Mouse (Mus musculus) forebrain, embryonic 10.5 days (tissue): ENCODE results near the gene Gabbr2. TPM values are rescaled to one million over a fixed set of nuclear protein-coding genes. Genes with fewer than 3 reads are reported as not detected.

Experiments
- DNase-seq: peaks from one replicate; pipeline ENCODE4 v3.0.0-alpha.2; 2017; ENCODE audit warnings: low spot score; ENCODE audit errors: extremely low spot score
- H3K27ac ChIP-seq: fragments of 300-500 bp; sonication (generic); 2 replicates; pipeline ENCODE4 v1.5.1; 2016; ENCODE audit warnings: mild to moderate bottlenecking
- H3K27me3 ChIP-seq: fragments of 300-500 bp; sonication (generic); 2 replicates; pipeline ENCODE4 v1.6.1; 2016; ENCODE audit warnings: mild to moderate bottlenecking; ENCODE audit not compliant: poor library complexity, severe bottlenecking
- H3K36me3 ChIP-seq: fragments of 300-500 bp; sonication (generic); replicated peaks from 2 replicates; pipeline ENCODE4 v1.6.1; 2016; ENCODE audit warnings: mild to moderate bottlenecking, moderate library complexity
- H3K4me1 ChIP-seq: fragments of 300-500 bp; sonication (generic); 2 replicates; pipeline ENCODE4 v1.6.1; 2016
- H3K4me3 ChIP-seq: fragments of 300-500 bp; sonication (generic); 2 replicates; pipeline ENCODE4 v1.5.1; 2016; ENCODE audit warnings: mild to moderate bottlenecking, moderate library complexity
- H3K9me3 ChIP-seq: fragments of 300-500 bp; sonication (generic); 2 replicates; pipeline ENCODE4 v1.6.1; 2016; ENCODE audit warnings: mild to moderate bottlenecking, moderate library complexity
- WGBS: fragments of 180-500 bp; shearing (Covaris S2); methylation state at CpG from one replicate; pipeline ENCODE4 v1.1.7; 2016; 5-methylcytosine and 5-hydroxymethylcytosine counted together
- polyA plus RNA-seq: library from polyadenylated mRNA; unstranded; fragments of >200 nt; fragmentation: Nextera tagmentation; extraction: Ambion mirVana; gene quantifications from 2 replicates; pipeline ENCODE4 v1.2.1, GENCODE M21; 2016

Gene Gabbr2
- polyA plus RNA-seq, 1 experiment from 2014 or later, result 0.06 TPM

DNA sequence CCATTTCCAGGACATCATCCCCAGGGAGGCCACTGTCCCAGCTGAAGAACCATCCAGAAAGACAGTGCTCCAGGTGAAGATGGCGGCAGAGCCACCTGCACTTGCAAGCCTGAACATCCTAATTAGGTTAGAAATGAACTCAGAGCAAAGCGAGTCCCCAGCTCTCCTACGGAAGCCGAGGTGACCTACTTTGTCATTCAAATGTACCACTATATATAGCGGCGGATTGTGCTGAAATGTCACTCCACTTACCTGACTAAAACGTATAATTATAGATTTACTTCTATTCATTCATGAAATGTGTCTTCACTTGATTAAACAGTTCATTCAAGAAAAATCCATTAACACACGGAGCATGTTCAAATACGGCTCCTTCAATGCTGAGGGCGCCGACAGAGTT lies 170.0 kb downstream of the Gabbr2 start:
- DNase-seq, result no peak
- H3K4me1 ChIP-seq, result peaks cover 19% of the 10 kb centered on the region
- WGBS, result 84% methylated on average over 11 of the region's 11 CpGs
- H3K36me3 ChIP-seq, result no peaks in the 10 kb centered on the region
- no peaks in the 10 kb centered on the region for H3K9me3 ChIP-seq
- H3K4me3 ChIP-seq, result no peak overlapping the region
- no peaks in the 10 kb centered on the region for H3K27me3 ChIP-seq
- H3K27ac ChIP-seq, result peak overlapping the region; percentile 8; the same call in 1 of the 2 replicates

DNA sequence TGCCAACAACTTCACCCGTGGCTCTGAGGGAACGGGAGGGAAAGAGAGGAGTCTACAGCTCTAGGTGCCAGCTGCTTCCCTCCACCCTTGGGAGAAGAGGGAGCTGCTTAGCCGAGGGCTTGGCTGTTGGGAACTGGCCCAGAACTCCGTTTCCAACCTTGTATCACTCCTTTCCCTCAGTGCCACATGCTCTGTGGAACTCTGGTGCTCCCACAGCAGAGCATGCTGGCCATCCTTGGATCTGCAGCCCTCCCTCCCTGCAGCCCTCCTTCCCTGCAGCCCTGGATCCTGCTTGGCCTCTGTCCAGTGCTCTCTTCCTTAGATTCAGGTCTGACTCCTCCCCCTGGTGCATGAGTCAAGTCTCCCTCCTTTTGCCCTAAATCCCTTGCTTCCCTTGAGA lies 176.7 kb downstream of the Gabbr2 start:
- Histone ChIP-seq H3K36me3 (no peaks in the 10 kb centered on the region), H3K4me1 (peaks cover 16% of the 10 kb centered on the region), H3K27me3 (no peaks in the 10 kb centered on the region), H3K27ac (no peak overlapping the region), H3K9me3 (no peaks in the 10 kb centered on the region), H3K4me3 (no peak overlapping the region)
- WGBS, result 88% methylated on average over 4 of the region's 4 CpGs
- DNase-seq, result no peak

DNA sequence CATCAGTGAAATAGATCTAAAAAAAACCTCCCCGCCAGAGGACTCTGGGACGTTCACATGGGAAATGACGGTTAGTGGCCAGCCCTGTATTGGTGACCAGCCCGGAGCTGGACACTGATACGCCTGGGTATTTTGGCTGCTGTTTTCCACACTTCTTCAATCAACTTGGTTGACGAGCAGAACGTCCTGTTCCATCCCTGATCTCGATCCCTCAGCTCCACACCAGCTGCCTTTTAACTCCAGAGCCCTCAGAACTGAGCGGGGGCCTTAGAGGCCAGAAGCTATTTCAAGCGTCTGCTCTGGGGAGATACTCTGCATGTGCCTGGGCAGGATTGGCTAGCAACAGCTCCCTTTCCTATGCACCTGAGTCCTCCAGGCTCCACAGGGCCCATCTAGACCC lies 177.4 kb downstream of the Gabbr2 start:
- no peaks in the 10 kb centered on the region for H3K27me3 ChIP-seq
- no peak for DNase-seq
- 83% methylated on average over 10 of the region's 10 CpGs for WGBS
- H3K36me3 ChIP-seq, result no peaks in the 10 kb centered on the region
- no peaks in the 10 kb centered on the region for H3K9me3 ChIP-seq
- peaks cover 16% of the 10 kb centered on the region for H3K4me1 ChIP-seq
- no peak overlapping the region for H3K27ac ChIP-seq
- H3K4me3 ChIP-seq, result no peak overlapping the region

DNA sequence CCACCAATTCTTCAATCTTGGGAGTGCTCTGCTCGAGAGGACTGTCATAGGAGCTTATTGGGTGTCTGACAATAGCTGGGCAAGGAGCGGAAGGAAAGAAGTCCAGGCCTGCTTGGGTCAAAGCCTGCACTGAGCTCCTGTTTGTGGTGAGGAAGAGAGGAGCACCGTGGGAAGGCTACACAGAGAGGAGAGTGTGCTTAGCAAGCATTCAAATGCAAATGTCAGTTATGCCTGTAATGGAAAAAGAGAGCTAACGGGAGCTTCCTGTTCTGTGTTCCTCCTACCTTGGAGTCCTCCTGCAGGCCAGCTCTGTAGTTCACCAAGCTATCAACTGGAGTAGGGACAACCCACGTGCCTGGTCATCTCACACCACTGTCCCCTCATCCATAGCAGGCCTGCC lies 180.5 kb downstream of the Gabbr2 start:
- 58% methylated on average over 5 of the region's 5 CpGs for WGBS
- H3K27me3 ChIP-seq, result no peaks in the 10 kb centered on the region
- no peak for DNase-seq
- H3K9me3 ChIP-seq, result no peaks in the 10 kb centered on the region
- H3K27ac ChIP-seq, result no peak overlapping the region
- no peaks in the 10 kb centered on the region for H3K36me3 ChIP-seq
- H3K4me1 ChIP-seq, result peaks cover 7% of the 10 kb centered on the region; the same call in 1 of the 2 replicates
- no peak overlapping the region for H3K4me3 ChIP-seq

DNA sequence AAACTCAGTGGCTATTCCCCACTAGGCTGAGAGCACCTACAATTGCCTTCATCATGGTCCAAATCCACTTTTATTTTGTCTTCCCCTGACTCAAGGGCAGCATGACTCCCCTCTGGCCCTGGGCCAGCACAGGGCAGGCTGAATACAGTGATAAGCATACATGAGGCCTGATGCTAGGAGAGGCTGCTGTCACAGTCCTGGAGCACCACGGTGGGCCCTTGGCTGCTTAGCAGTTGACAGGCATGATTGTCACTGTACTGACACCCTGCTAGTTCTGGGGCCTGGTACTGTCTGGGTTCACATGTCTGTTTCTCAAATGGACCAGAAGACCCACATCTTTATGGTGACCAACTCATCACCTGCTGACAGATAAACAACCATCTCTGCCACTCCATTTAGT lies 184.8 kb downstream of the Gabbr2 start:
- DNase-seq, result no peak
- Histone ChIP-seq H3K27me3 (no peaks in the 10 kb centered on the region), H3K4me1 (peaks cover 17% of the 10 kb centered on the region), H3K27ac (no peak overlapping the region), H3K4me3 (no peak overlapping the region), H3K36me3 (no peaks in the 10 kb centered on the region), H3K9me3 (no peaks in the 10 kb centered on the region)
- WGBS, result 90% methylated on average over 1 of the region's 1 CpGs

DNA sequence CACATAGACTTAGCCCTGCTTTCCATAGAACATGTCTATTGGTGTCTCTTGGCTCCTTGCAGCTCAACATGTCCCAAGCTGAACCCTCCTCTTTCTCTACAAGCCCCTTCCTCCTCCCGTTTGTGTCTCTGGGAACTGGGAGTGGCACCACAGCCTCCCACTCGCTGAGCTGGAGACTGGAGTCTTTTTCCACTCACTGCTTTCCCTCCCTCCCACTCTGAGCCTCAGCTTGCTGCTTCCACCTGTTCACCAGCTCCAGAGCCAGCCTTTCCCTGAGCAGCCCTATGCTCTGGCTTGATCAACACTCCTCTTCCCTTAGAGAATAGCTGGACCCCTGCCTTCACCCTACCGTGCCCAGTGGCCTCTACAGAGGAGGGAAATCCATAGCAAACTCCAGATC lies 185.8 kb downstream of the Gabbr2 start:
- Histone ChIP-seq H3K36me3 (no peaks in the 10 kb centered on the region), H3K4me1 (peaks cover 12% of the 10 kb centered on the region)
- 76% methylated on average over 3 of the region's 3 CpGs for WGBS

DNA sequence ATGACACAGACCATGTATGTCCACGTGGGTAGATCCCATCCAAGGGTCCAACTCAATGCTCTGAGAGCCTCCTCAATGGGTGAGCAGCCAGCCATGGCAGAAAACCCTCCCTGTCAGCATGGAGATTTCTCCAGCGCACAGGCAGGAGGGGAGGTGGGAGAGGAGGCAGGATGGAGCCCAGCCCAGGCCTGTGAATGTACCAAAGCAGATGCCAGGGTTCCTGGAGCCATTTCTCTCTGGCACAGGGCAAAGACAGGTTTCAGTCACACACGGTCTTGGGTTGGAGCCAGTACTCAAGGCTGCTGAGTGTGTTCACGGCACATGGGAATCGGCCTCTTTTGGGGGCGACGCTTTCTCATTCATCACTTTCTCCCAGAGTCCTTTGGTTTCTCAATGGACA lies 189.3 kb downstream of the Gabbr2 start:
- H3K4me1 ChIP-seq, result peaks cover 19% of the 10 kb centered on the region
- no peaks in the 10 kb centered on the region for H3K36me3 ChIP-seq
- no peaks in the 10 kb centered on the region for H3K27me3 ChIP-seq
- H3K4me3 ChIP-seq, result no peak overlapping the region
- no peak overlapping the region for H3K27ac ChIP-seq
- no peak for DNase-seq
- WGBS, result 90% methylated on average over 7 of the region's 7 CpGs
- no peaks in the 10 kb centered on the region for H3K9me3 ChIP-seq

More for the DNA sequence above, 185.8 kb downstream of the Gabbr2 start:
- H3K4me3 ChIP-seq, result no peak overlapping the region
- H3K27ac ChIP-seq, result no peak overlapping the region
- no peaks in the 10 kb centered on the region for H3K27me3 ChIP-seq
- no peak for DNase-seq
- H3K9me3 ChIP-seq, result no peaks in the 10 kb centered on the region

DNA sequence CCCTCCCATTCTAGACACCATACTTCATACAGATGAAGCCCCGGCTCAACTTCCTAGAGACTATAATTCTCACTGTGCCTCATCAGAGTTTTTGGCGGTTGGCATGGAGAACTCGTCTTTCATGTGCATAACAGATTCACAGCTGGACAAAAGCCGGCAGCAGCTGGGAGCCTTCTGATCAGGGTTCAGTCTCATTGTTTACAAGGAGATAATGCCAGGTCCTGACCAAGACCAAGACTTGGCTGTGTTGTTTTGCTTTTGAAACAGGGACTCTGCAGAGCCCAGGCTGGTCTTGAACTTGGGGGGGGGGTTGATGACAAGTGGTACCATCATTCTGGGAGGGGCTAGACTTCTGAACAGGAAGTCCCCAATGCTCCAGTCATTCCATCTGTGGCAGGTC lies 191.8 kb downstream of the Gabbr2 start:
- no peak for DNase-seq
- H3K4me3 ChIP-seq, result no peak overlapping the region
- H3K4me1 ChIP-seq, result peaks cover 12% of the 10 kb centered on the region
- no peaks in the 10 kb centered on the region for H3K9me3 ChIP-seq
- H3K27ac ChIP-seq, result 0 out of 2 replicates have a peak overlapping the region, but pooled peaks have one; percentile 20
- no peaks in the 10 kb centered on the region for H3K27me3 ChIP-seq
- no peaks in the 10 kb centered on the region for H3K36me3 ChIP-seq
- 52% methylated on average over 4 of the region's 4 CpGs for WGBS

DNA sequence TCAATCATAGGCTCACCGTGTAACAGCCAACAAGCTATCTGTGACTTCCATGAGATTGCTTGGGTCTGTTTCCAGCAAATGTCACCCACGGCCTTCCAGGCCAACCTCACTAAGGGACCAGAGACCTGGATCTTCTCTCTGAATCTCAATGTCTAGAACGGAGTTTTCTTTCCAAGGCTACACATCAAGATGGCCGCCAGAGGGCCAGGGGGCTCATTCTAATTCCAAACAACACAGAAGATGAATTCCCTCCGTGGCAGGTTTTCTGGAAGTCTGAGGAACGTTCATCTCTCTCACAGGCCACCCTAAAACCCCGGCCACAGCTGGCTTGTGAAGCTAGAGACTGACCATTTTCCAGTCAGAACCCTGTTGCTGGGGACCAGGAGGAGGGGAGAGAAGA lies 196.0 kb downstream of the Gabbr2 start:
- 73% methylated on average over 7 of the region's 7 CpGs for WGBS
- DNase-seq, result no peak
- H3K4me1 ChIP-seq, result peaks cover 19% of the 10 kb centered on the region
- H3K9me3 ChIP-seq, result no peaks in the 10 kb centered on the region
- no peak overlapping the region for H3K27ac ChIP-seq
- H3K27me3 ChIP-seq, result no peaks in the 10 kb centered on the region
- no peak overlapping the region for H3K4me3 ChIP-seq
- no peaks in the 10 kb centered on the region for H3K36me3 ChIP-seq

DNA sequence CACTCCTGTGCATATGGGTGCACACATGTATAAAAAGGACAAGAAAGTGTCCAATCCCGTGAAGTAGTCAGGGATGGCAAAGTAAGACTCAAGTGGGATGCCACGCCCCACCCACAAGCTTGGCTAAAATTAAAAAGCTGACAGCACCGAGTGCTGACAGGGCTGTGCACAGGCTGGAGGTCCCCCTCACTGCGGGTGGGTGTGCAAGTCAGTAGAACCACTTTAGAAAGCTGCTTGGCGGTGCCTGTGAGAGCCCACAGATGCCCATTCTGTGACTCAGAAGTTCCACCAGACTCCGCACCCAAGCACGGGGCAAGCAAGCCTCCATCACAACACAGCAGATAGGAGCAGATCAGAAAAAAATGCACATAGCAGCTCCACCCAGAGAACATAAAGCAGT lies 197.1 kb downstream of the Gabbr2 start:
- Histone ChIP-seq H3K36me3 (no peaks in the 10 kb centered on the region), H3K4me1 (peaks cover 15% of the 10 kb centered on the region), H3K9me3 (no peaks in the 10 kb centered on the region), H3K27me3 (no peaks in the 10 kb centered on the region), H3K27ac (no peak overlapping the region), H3K4me3 (no peak overlapping the region)
- no peak for DNase-seq
- 93% methylated on average over 7 of the region's 7 CpGs for WGBS

DNA sequence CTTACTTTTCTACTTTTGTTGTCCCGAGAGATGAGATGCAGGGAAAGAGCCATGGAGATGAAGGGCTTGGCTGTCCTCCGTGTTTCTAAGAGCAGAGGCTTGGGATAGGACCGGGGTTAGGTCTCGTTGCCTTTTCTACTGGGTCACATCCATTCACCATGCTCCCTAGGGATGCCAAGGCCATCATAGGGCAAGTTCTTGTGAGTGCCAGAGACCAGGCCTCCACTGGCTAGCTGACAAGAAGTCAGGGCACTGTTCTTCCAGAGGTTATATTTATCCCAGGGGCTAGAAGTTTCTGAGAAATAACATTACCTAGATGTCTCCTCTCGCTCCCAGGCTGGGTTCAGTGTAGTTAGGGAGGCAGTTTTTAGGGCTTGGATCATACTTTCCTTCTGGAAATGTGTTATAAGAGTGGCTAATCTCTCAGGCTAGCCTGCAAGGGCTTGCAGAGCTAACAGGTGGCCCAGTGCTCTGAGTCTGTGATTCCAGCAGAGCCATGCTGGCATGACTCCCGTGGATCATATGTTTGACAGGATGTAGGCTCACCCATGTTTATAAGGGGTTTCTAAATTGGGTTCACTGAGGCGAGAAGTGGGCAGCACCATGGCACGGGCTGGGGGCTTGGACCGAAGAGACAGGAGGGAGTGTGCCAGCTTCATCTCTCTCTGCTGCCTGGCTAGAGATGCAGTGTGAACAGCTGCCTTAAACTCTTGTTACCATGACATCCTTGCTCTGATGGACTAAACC lies 199.2 kb downstream of the Gabbr2 start:
- peaks cover 13% of the 10 kb centered on the region for H3K4me1 ChIP-seq
- H3K27ac ChIP-seq, result no peak overlapping the region
- DNase-seq, result no peak
- no peaks in the 10 kb centered on the region for H3K36me3 ChIP-seq
- H3K27me3 ChIP-seq, result no peaks in the 10 kb centered on the region
- H3K9me3 ChIP-seq, result no peaks in the 10 kb centered on the region
- H3K4me3 ChIP-seq, result no peak overlapping the region
- whole genome bisulfite sequencing, result 92% methylated on average over 9 of the region's 9 CpGs

DNA sequence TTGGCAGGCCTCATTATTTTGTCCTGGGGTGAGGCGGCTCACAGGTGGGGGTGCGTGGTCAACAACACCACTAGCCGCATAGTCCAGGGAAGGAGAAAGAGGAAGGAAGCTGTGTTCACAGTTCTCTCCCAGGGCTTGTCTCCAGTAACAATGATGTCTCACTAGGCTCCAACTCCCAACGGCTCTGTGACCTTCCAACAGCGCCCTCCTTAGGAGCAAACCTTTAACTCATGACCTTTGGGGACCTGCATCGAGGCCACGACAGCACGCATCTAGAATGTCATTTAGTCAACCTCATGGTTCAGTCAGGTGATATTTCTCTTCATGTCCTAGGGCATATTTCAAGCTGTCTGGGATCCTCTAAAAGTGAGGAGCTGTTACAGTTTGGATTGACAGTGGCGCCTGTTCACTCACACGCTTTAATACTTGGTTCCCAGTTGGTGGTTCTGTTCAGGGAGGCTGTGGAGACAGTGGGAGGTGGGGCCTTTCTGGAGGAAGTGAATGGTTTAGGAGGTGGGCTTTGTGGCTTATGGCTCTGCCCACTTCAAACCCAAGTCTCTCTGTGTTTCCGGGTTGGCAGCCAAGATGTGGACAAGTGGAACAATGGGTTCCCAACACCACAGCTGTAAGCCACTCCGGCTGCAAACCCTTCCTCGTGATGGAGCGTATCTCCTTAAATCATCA lies 200.3 kb downstream of the Gabbr2 start:
- Histone ChIP-seq H3K27ac (no peak overlapping the region), H3K27me3 (no peaks in the 10 kb centered on the region), H3K9me3 (no peaks in the 10 kb centered on the region), H3K36me3 (no peaks in the 10 kb centered on the region), H3K4me3 (no peak overlapping the region), H3K4me1 (peaks cover 13% of the 10 kb centered on the region)
- 87% methylated on average over 14 of the region's 14 CpGs for WGBS
- no peak for DNase-seq

DNA sequence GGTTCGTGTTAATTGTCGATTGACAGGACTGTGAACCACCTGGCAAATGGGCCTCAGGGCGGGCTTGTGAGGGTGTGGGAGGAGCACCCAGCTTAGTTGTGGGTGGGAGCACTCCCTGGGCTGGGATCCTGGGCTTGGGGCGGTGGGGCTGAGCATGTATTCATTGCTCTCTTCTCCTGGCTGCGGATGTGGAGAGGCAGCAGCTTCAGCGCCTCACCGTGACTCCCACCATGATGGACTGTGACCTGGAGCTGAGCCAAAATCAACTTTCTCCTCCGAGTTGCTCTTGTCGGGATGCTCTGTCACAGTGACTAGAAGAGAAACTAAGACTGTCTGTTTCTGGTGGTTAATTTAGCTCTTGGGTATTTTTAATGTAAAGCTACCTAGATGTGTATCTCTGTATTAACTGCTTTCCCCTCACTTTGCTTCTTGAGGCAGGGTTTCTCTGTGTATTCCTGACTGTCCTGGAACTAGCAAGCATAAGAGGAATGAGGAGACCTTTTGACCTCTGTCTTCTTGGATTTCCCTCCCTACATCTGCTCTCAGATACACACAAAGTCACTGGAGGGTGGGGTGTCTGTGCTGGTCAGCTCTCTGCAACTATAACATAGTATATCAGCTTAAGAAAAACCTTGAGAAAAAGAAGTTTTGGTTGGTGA lies 200.9 kb downstream of the Gabbr2 start:
- no peak overlapping the region for H3K27ac ChIP-seq
- 82% methylated on average over 9 of the region's 9 CpGs for WGBS
- H3K36me3 ChIP-seq, result no peaks in the 10 kb centered on the region
- H3K27me3 ChIP-seq, result no peaks in the 10 kb centered on the region
- no peaks in the 10 kb centered on the region for H3K9me3 ChIP-seq
- H3K4me1 ChIP-seq, result peaks cover 13% of the 10 kb centered on the region
- H3K4me3 ChIP-seq, result no peak overlapping the region
- DNase-seq, result no peak
